Mouse (Mus musculus) lung, postnatal 14 days (tissue): Measurements from ENCODE around the gene Lcp2.

ENCODE experiments used
- DNase-seq: peaks from one replicate; pipeline ENCODE4 v3.0.0; 2021

Lcp2 gene

GRCm38 (mm10) chr11:34046767-34047541 lies at the start of gene Lcp2:
Gene Lcp2, plus strand, starts transcription at chr11:34046920.
- DNase-seq, result no peak

- no peak for DNase-seq
Measured at GRCm38 (mm10) chr11:33998244-33998643, 48.5 kb upstream of the Lcp2 start.

GRCm38 (mm10) chr11:34000416-34000815 lies 46.3 kb upstream of the Lcp2 start:
- no peak for DNase-seq

GRCm38 (mm10) chr11:34001938-34002592 lies 44.7 kb upstream of the Lcp2 start:
- peak; percentile 67 for DNase-seq

- DNase-seq, result no peak
Measured at GRCm38 (mm10) chr11:34002593-34002965, 44.1 kb upstream of the Lcp2 start.

GRCm38 (mm10) chr11:34007616-34008015 lies 39.1 kb upstream of the Lcp2 start:
- no peak for DNase-seq

- DNase-seq, result no peak
Measured at GRCm38 (mm10) chr11:34008214-34008613, 38.5 kb upstream of the Lcp2 start.

- DNase-seq, result peak; percentile 71
Measured at GRCm38 (mm10) chr11:34008702-34009101, 38.0 kb upstream of the Lcp2 start.

GRCm38 (mm10) chr11:34009316-34010087 lies 37.2 kb upstream of the Lcp2 start:
- no peak for DNase-seq

- no peak for DNase-seq
Measured at GRCm38 (mm10) chr11:34010133-34010858, 36.4 kb upstream of the Lcp2 start.

- peak; percentile 32 for DNase-seq
Measured at GRCm38 (mm10) chr11:34010859-34011172, 35.9 kb upstream of the Lcp2 start.

GRCm38 (mm10) chr11:34012007-34012652 lies 34.6 kb upstream of the Lcp2 start:
- DNase-seq, result no peak

- DNase-seq, result no peak
Measured at GRCm38 (mm10) chr11:34025091-34025490, 21.6 kb upstream of the Lcp2 start.

GRCm38 (mm10) chr11:34029658-34030057 lies 17.1 kb upstream of the Lcp2 start:
- DNase-seq, result no peak

GRCm38 (mm10) chr11:34031015-34031805 lies 15.5 kb upstream of the Lcp2 start:
- DNase-seq, result peak; percentile 30

GRCm38 (mm10) chr11:34034008-34034505 lies 12.7 kb upstream of the Lcp2 start:
- DNase-seq, result no peak

GRCm38 (mm10) chr11:34034794-34035193 lies 11.9 kb upstream of the Lcp2 start:
- no peak for DNase-seq

- no peak for DNase-seq
Measured at GRCm38 (mm10) chr11:34035909-34036658, 10.6 kb upstream of the Lcp2 start.

GRCm38 (mm10) chr11:34040061-34040460 lies 6.7 kb upstream of the Lcp2 start:
- DNase-seq, result no peak

- DNase-seq, result no peak
Measured at GRCm38 (mm10) chr11:34042808-34043207, 3.9 kb upstream of the Lcp2 start.

- DNase-seq, result no peak
Measured at GRCm38 (mm10) chr11:34047542-34047937, 820 bp downstream of the Lcp2 start.
